Mouse (Mus musculus): ENCODE data around the gene Rdh14. TPM values are rescaled to one million over a fixed set of nuclear protein-coding genes. Genes with fewer than 3 reads are reported as not detected.

Rdh14 gene
- 4.0 and 10.2 TPM in 2 replicates for polyA plus RNA-seq (2012; rRNA removed)

GRCm38 (mm10) chr12:10390671-10391441 is at the start of gene Rdh14:
TSS of gene Rdh14 (plus strand) at chr12:10390772.

DNA sequence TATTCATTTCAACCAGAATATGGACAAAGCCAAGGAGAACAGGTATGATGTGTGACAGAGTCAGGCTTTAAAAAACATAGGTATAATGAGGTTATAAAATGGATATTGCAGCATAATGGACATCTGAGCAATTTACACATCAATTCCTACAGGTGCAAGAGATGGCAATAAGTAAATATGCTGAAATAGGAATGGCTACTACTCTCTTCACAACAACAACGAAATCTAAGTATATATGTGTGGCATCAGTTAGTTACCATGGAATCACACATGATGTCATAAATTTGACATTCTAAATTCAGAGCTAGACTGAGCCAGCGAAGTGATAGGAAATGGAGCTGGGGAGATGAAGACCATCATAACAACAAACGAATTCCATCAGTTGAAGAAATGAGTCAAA is 20.9 kb upstream of the Rdh14 start, which contains the start of gene Nt5c1b:
Nt5c1b (plus strand) TSS at position 301 of the 400 bp plus-strand sequence.

Other genes with a start within 250 kb of the Rdh14 start
- gene Nt5c1b, start 20.8 kb upstream of the Rdh14 start, polyA plus RNA-seq (2012; rRNA removed): not detected in 2 replicates